14 mouse cellular contexts compared by ENCODE assay signal in genomic region chr9:58373912-58374431, GRCm38 (mm10). TPM values are rescaled to one million over a fixed set of nuclear protein-coding genes. Genes with fewer than 3 reads are reported as not detected.
DNase-seq lines count a peak whose midpoint lies in the region; ATAC-seq and TF ChIP-seq lines count a peak whose summit lies in the region.
"Had no signal": no experiment of that assay in that cellular context is flagged by ENCODE, and none has a peak within 500 bp of the region (broad histone marks: within the 10 kb centered on the region; RNA-seq: fewer than 3 reads in every experiment).

No protein-coding gene starts in this region.

- peak; percentile 22; the same call in 1 of the 2 replicates for TF ChIP-seq CTCF in layer of hippocampus, adult 2 months (conservative IDR thresholded peaks at IDR 0.05)

- no peaks in the 10 kb centered on the region for H3K9me3 ChIP-seq in forebrain, embryonic 13.5 days (replicated peaks)
- H3K9me3 ChIP-seq in forebrain, embryonic 12.5 days: no peaks in the 10 kb centered on the region
- no peaks in the 10 kb centered on the region for H3K9me3 ChIP-seq in intestine, embryonic 16.5 days (ENCODE audit: control insufficient read depth, low read length)
- H3K9me3 ChIP-seq: limb, embryonic 10.5 days; midbrain, embryonic 12.5 days had no signal

- H3K9ac ChIP-seq in forebrain, embryonic 13.5 days: no peak overlapping the region; the same call in 1 of the 2 replicates
- H3K9ac ChIP-seq in forebrain, embryonic 12.5 days: no peak overlapping the region
- no peak overlapping the region for H3K9ac ChIP-seq in intestine, embryonic 16.5 days (ENCODE audit: low read depth, low read length)
- H3K9ac ChIP-seq: midbrain, embryonic 12.5 days had no signal

- H3K4me1 ChIP-seq in forebrain, embryonic 13.5 days: peaks cover 17% of the 10 kb centered on the region; the same call in 1 of the 2 replicates
- 0 out of 2 replicates have a peak, but pooled peaks cover 5% of the 10 kb centered on the region for H3K4me1 ChIP-seq in forebrain, embryonic 12.5 days
- peaks cover 10% of the 10 kb centered on the region; the same call in 1 of the 2 replicates for H3K4me1 ChIP-seq in intestine, embryonic 16.5 days (ENCODE audit: control insufficient read depth, insufficient read depth, low read length)

- ATAC-seq in forebrain, embryonic 13.5 days: peak; percentile 83
- ATAC-seq in forebrain, embryonic 12.5 days (ENCODE audit: low FRiP score): no peak
- ATAC-seq in intestine, embryonic 16.5 days: no peak
- ATAC-seq in activated CD4-positive, CD25-positive, alpha-beta regulatory T cell, adult 4 months: no peak
- ATAC-seq: Patski had no signal

- peak overlapping the region; percentile 68 for H3K27ac ChIP-seq in forebrain, embryonic 13.5 days
- no peak overlapping the region for H3K27ac ChIP-seq in forebrain, embryonic 12.5 days
- no peak overlapping the region for H3K27ac ChIP-seq in layer of hippocampus, adult 2 months
- H3K27ac ChIP-seq in intestine, embryonic 16.5 days (ENCODE audit: low read length): no peak overlapping the region
- H3K27ac ChIP-seq: limb, embryonic 10.5 days; midbrain, embryonic 12.5 days had no signal

- DNase-seq in cerebellum, adult 9-10 months: peak; percentile 49
- peak; percentile 42 to 61 for DNase-seq in layer of hippocampus, adult 2 months (ENCODE audit: low spot score in 2 of 2)
- DNase-seq in left cerebral cortex, postnatal 4 days: peak; percentile 18
- no peak for DNase-seq in thymus, postnatal 0 days (ENCODE audit: low spot score)
- DNase-seq: heart, postnatal 10 days; lung, adult 2 months had no signal

- no peak overlapping the region for H3K4me3 ChIP-seq in forebrain, embryonic 13.5 days
- no peak overlapping the region for H3K4me3 ChIP-seq in forebrain, embryonic 12.5 days (replicated peaks)
- no peak overlapping the region for H3K4me3 ChIP-seq in layer of hippocampus, adult 2 months
- no peak overlapping the region for H3K4me3 ChIP-seq in intestine, embryonic 16.5 days (ENCODE audit: low read length)
- H3K4me3 ChIP-seq: limb, embryonic 10.5 days; midbrain, embryonic 12.5 days had no signal

- intact Hi-C loops in left cerebral cortex, postnatal 4 days (cut with DNase I): no loop called here

- H3K36me3 ChIP-seq in forebrain, embryonic 13.5 days (ENCODE audit: poor library complexity, severe bottlenecking): no peaks in the 10 kb centered on the region
- no peaks in the 10 kb centered on the region for H3K36me3 ChIP-seq in forebrain, embryonic 12.5 days (replicated peaks)
- H3K36me3 ChIP-seq in intestine, embryonic 16.5 days (ENCODE audit: control insufficient read depth, insufficient read depth, low read length): no peaks in the 10 kb centered on the region
- H3K36me3 ChIP-seq: limb, embryonic 10.5 days; midbrain, embryonic 12.5 days had no signal

- no peaks in the 10 kb centered on the region for H3K27me3 ChIP-seq in forebrain, embryonic 13.5 days
- H3K27me3 ChIP-seq in forebrain, embryonic 12.5 days: no peaks in the 10 kb centered on the region; the same call in 1 of the 2 replicates
- H3K27me3 ChIP-seq in intestine, embryonic 16.5 days (replicated peaks; ENCODE audit: control insufficient read depth, insufficient read depth, low read length): no peaks in the 10 kb centered on the region
- H3K27me3 ChIP-seq: midbrain, embryonic 12.5 days had no signal

- no peak overlapping the region for H3K4me2 ChIP-seq in forebrain, embryonic 13.5 days
- H3K4me2 ChIP-seq in forebrain, embryonic 12.5 days: no peak overlapping the region
- no peak overlapping the region for H3K4me2 ChIP-seq in intestine, embryonic 16.5 days (ENCODE audit: low read depth, low read length)
- H3K4me2 ChIP-seq: midbrain, embryonic 12.5 days had no signal

- WGBS in forebrain, embryonic 13.5 days: 45% methylated on average over 12 of the region's 12 CpGs
- WGBS in forebrain, embryonic 12.5 days: 68% methylated on average over 12 of the region's 12 CpGs
- 79% methylated on average over 12 of the region's 12 CpGs for WGBS in intestine, embryonic 16.5 days

RNA-seq across cellular contexts. Expression of gene Tbc1d21, which starts 3.7 kb away (rescaled TPM):
- polyA plus RNA-seq in forebrain, embryonic 13.5 days (2015; fragmentation: Nextera tagmentation; extraction: Ambion mirVana): not detected in 2 replicates
- not detected in 2 replicates for polyA plus RNA-seq in forebrain, embryonic 12.5 days (2016; fragmentation: Nextera tagmentation; extraction: Ambion mirVana)
- total RNA-seq in layer of hippocampus, adult 2 months (2021): not detected
- not detected for total RNA-seq in left cerebral cortex, postnatal 4 days (2021)
- not detected in 2 replicates for polyA plus RNA-seq in intestine, embryonic 16.5 days (2015; fragmentation: Nextera tagmentation; extraction: Ambion mirVana)
- not detected for polyA plus RNA-seq in activated CD4-positive, CD25-positive, alpha-beta regulatory T cell, adult 4 months (2017; shearing (Covaris generic))
- polyA plus RNA-seq in thymus, postnatal 0 days (2015; fragmentation: Nextera tagmentation; extraction: Ambion mirVana): not detected in 2 replicates
- total RNA-seq: heart, postnatal 10 days had no signal
- polyA plus RNA-seq: C2C12; limb, embryonic 10.5 days; lung, adult 2 months; midbrain, embryonic 12.5 days; Patski had no signal
